Mouse (Mus musculus) T-helper 17 cell (primary cell): ENCODE data around the gene Nfic.

Experiments
- in situ Hi-C, 2 experiments: fragments of 300-600 bp; cut with MboI, MseI; formaldehyde crosslinking; loops; 1 replicate in 1 of 2; 2 replicates in 1 of 2; pipeline ENCODE4 v1.15.1; 2025; ENCODE audit warnings: high pct_unique_total_duplicates in 2 of 2

The Nfic gene

DNA sequence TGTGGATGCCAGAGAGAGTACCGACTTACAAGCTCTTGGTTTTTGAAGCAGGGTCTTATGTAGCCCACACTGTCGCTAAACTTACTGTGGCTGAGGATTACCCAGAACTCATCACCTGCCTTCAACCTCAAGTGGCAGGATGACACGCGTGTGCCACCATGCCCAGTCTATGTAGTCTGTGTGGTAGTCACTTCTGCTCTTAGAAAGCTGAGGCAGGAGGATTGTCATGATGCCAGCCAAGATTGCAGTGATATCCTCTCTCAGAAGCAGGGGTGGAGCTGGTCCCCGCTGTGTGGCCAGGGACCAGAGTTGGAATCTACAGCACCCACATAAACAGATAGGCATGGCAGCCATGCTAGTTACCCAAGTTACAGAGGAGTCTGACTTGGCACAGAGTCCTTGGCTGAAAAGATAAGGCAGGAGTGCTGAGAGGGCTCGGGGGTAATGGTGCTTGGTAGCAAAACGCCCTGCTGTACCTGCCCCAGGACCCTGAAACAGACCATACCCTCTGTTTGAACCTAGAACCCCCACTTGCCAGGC lies 30.1 kb upstream of the Nfic start:
- in situ Hi-C loops: loop anchor here in 1 of 2 experiments (10.0 kb wide), 1 partner anchor 49 kb away; no protein-coding TSS in a partner anchor

DNA sequence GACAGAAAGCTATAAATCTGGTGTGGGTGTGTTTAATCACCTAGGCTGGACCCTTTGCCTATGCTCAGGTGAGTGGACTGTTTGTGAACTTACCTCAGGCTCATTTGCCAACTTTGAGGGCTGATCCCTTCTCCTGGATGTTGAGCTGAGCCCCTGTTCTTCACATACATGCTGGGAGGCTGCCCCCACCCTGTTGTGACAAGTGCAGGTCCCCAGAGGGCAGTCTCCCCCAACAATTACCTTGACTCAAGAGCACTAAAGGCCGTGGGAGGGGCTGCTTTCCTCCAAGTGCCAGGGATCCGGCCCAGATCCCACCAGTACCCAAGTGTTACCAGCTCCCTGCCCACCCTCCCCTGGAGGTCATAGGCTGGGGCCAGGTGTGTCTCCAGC lies 29.6 kb upstream of the Nfic start:
- in situ Hi-C loops: loop anchor here in 1 of 2 experiments (10.0 kb wide), 1 partner anchor 50 kb away; no protein-coding TSS in a partner anchor

DNA sequence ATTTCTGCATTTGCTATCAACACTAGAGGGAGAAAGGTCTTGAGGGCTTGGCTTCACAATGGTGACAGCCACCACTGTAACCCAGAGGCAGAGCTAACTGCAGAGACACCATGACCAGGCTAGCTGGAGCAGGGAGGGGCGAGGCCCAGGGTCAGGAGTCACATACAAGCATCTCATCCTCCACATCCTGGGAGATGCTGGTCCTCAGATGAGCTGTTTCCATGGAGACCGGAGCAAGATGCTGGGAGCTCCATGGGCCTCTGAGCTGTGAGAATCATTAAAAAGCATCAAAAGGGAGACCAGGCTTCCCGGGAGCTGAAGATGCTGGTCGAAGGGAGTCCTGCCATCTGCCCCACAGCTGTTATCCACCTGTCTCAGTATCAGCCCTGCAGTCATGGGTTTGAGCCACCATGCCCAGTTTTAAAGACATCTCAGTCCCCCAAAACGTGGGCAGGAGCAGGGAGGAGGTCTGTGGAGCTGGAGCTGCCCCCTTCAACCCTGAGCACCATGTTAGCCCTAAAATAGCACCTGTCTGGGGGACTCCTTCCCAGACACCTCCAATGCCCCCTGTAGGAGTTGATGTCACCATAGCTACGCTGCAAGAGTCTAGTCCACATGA lies 29.1 kb upstream of the Nfic start:
- in situ Hi-C loops: loop anchor here in 1 of 2 experiments (10.0 kb wide), 1 partner anchor 50 kb away; no protein-coding TSS in a partner anchor

DNA sequence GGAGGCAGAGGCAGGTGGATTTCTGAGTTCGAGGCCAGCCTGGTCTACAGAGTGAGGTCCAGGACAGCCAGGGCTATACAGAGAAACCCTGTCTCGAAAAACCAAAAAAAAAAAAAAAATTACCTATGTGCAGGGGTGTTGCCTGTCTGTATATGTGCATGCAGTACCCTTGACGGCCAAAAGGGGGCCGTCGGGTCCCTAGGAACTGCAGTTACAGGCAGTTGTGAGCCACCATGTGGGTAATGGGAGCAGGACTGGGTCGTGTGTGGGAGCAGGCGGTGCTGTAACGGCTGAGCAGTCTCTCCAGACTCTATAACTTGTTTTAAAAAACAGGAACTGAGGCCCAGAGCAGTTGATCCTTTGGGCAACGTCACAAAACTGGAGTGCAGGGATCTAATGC lies 28.5 kb upstream of the Nfic start:
- in situ Hi-C loops: loop anchor here in 1 of 2 experiments (10.0 kb wide), 1 partner anchor 51 kb away; no protein-coding TSS in a partner anchor

DNA sequence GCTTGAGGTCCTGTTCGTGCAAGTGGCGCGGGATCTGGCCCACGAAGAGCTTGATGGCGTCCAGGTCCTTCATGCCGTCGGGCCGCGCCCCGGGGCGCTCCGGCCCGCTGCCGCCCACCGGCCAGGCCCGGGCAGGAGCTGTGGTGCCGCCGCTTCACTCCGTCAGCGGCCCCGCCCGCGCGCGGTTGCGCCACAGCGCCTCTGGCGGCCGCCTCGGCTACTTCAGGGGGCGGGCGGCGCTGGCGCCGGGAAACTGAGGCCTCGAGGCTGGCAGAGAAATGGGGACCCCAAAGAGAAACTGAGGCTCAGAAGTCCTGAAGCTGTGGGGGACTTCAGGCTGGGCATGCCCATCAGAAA lies 27.1 kb upstream of the Nfic start, which contains the start of gene Celf5:
TSS of gene Celf5 (minus strand) at position 177 of the 357 bp plus-strand sequence.
- in situ Hi-C loops: loop anchor here in 1 of 2 experiments (10.0 kb wide), 1 partner anchor 52 kb away; no protein-coding TSS in a partner anchor

DNA sequence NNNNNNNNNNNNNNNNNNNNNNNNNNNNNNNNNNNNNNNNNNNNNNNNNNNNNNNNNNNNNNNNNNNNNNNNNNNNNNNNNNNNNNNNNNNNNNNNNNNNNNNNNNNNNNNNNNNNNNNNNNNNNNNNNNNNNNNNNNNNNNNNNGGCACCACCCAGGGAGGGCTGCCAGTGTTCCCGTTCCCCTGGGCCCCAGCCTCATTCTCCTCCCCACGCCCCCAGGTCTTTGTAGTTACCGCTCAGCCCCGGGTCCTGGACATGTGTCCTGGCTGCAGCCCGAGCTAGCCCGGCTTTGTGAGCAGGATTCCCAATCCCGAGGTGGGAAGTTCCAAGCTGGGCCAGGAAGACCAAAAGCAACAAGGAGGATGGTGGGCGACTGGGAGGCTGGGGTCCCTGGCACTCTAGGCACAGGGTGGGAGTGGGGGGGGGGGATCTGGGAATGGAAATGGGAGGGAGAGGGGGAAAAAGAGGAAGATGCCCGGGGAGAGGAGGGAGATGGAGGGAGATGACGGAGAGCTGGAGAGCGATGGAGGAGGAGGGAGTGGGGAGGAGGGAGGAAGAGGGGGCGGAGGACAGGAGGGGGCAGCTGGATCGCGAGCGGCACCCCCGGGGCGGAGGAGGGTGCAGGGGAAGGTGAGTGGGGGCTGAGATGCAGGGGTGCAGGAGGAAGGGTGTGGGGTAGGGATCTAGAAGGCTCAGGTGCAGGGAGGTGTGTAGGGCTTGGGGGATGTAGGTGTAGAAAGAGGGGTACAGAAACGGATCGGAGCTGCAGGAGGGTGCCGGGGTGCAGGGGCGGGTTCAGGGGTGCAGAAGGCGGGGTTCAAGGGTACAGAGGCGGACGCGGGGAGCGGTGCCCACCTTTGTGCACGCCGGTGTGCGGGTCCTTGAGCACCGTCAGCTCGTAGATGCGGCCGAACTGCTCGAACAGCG lies 26.4 kb upstream of the Nfic start:
- in situ Hi-C loops: loop anchor here in 1 of 2 experiments (10.0 kb wide), 1 partner anchor 53 kb away; no protein-coding TSS in a partner anchor

DNA sequence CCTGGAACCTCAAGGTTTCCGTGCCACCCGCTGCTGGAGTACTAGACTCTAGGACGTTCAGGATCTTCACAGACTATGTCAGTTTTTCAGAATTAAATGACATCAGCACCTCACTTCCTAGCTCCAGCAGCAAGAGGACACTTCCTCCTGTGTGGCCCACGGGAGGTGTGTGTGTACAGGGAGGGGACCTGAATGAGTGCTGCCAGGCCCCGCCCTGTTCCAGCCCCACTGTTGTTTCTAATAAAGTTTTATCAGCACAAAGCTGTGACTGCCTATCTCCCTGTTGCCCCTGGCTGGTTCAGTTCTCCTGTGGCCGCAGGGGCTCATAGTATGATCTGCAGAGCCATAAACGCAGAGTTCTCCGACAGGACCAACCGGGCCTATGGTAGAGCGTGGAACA lies 19.0 kb upstream of the Nfic start:
- in situ Hi-C loops: no loop called here

DNA sequence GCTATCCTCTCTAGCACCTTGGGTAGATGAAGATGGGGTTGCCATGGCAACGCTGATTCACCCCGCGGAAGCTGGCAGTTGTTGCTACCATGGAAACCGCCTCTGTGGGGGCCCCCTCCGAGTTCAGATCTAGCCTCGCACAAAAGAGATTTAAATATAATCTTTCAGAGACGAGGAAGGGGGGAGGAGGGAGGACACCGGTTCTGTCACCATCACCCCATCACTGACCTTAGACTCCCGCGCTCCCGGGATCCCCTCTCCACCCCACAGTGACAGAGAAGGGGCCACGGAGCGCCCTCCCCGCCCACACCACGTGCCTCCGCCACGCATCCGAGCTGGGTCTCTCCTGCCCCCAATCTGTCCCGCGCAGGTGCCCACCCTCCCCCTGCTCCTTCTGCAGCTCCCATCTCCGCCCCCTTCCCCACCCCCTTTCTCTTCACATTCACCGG lies 17.6 kb upstream of the Nfic start:
- in situ Hi-C loops: no loop called here

DNA sequence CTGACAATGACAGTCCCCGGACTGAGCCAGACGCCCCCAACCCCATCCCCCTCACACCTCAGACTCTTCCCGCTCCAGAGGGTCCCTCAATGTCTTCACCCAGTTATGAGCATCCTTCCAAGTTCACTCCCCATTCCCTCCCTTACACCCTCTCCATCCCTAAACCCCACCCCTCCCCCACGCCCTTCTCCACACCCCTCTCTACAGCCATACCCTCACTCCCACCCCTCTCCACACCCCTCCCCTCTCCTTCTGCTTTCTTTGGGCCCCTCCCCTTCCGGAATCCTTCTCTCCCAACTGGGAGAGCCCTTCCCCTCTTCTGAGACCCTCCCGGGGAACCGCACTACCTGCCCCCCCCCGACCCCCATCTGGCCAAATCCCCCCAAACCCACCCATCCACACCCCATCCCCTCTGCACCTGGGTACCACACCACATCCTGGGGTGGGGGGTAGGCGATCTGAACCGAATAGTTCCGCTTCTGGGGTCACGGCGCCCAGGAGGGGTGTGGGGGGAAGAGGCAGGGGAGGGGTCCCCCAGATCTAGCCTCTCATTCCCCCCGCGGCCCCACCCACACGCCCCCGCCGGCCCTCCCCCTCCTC lies 17.1 kb upstream of the Nfic start:
- in situ Hi-C loops: no loop called here

DNA sequence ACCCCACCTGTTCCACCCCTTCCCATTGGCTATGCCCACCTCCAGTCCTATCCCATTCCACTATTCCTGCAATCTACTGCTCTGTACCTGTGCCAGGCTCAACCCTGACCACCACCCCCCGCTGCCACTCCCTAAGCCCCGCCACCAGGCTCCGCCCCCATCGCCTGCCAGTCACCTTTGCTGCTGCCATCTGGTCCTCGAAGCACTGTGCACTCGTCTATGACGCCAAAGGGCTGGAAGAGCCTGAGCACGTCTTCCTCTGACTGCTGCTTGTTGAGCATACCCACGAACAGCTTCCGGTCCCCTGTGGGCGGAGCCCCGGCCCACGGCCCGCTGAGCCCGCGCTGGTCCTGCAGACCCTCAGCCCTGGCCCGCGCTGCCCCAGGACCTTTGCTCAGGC lies 15.0 kb upstream of the Nfic start:
- in situ Hi-C loops: no loop called here

DNA sequence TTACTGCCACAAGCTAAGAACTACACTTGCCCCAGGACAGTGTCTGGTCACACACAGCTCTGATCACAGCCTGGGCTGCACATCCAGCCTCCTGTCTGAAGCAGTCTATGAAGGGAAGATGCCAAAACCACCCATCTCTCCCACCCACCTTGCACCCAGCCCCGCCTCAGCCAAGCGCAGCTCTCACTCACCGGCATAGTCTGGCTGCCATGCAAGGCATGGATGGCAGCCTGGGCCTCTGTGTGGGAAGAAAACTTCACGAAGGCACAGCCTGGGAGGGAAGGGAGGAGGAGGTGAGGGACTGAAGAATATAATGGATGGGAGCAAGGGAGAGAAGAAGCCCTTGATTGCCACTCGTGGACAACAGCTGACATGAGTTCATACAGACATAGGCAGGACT lies 13.8 kb upstream of the Nfic start:
- in situ Hi-C loops: no loop called here

DNA sequence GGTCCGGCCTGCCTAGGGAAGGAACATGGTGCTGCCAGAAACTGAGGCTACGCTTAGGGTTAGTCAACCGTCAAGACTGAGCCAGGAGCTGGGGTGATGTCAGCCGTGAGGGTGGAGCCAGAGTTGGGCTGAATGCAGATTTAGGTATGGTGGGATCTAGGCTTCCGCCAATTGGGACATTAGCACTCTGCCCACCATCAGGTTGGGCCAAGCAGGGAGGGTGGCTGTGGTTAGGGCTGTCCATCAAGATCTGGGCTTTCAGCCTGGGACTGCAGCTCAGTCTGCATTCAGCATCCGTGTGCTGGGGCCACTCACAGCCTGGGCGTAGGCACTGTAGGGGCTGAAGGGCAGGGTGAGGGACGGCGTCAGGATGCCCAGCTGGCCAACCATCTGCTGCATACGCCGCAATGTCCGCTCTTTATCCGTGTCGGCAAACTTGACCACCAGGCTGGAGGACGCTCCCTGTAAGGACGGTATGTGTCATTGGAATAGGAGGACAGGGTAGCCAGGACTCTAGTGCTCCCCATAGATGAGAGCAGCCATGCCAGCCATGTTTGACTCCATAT lies 12.3 kb upstream of the Nfic start:
- in situ Hi-C loops: no loop called here

DNA sequence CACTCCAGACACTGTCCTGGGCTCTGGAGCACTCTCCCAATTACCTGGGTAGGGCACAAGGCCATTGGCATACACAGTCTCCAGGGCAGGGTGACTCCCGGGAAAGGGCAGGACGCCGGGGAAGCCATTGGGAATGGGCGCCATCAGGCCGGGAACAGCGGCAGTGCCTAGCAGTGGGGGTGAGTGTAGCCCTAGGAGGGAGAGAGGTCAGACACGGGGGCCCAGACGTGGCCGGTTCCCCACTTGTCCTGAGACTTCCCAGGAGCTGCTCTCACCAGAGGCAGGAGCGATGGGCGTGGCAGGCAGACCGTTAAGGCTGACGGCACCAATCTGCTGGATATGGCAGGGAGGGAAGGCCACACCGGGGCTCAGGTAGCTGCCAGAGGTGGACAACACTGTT lies 11.4 kb upstream of the Nfic start:
- in situ Hi-C loops: no loop called here

DNA sequence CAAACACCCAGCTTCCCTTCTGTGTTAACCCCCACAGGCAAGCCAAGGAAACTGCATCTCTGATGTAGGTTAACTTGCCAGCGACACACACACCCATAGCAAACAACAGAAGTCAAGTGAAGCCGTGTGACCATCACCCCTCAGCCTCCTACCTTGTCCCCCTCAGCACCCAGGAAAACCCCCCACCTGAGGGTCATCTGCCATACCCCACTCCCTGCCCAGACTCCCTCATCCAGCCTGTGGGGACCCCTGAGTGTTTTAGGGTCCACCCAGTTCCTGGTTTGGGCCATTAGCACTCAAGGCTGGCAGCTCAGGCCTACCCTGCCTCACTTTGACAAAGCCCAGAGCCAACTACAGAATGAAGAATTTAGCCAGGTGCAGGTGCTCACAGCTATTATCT lies 10.6 kb upstream of the Nfic start:
- in situ Hi-C loops: no loop called here

DNA sequence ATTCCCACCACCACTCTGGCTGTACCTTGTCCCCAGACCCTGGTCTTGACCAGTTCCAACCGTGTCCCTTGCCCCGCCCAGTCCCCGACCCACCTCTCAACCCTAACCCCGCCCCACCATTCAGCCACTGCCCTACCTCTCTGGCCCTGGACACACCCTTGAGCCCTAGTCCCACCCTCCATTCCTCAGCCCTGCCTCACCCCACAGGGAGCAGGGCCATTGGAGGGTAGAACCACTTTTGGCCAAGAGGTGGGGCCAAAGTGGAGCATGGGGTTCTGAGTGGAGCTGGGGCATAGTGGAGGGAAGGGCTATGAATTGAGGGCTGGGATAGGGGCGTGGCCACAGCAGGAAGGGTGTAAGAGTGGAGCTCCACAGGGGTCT lies 9.8 kb upstream of the Nfic start:
- in situ Hi-C loops: no loop called here

DNA sequence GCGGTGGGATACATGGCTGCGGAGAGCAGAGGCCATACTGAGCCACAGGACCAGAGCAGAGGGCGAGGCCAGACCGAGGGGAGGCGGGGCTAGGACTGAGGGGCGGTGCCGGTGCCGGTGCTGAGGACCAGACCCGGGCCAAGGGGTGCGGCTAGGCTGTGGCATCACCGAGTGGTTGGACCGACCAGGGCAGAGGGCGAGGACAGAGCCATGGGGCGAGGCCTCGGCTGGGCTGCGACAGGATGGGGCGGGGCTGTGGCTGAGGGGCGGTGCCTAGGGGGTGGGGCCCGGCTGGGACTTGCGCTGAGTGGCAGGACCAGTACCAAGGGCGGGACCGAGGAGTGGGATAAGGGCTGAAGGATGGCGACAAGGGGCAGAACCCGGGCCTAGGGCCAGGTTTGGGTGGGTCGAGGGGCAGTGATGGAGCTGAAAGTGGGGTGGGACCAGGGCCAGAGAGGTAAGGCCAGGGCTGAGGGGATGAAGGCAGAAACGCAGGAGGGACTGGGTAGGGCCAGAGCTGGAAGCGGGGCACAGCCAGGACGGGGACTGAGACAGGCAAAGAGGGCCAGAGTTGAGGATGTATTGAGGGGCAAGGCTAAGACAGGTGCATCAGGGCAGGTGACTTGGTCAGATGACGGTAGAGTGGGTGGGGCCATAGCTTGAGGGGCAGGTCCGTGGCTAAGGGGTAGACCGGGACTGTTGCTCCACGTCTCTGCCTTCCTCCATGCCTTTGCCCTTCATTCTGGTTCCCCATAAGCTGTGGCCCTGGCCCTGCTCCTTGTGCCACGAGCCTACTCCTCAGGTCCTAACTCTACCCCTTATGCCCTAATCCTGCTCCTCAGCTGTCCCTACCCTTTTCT lies 9.2 kb upstream of the Nfic start:
- in situ Hi-C loops: no loop called here

DNA sequence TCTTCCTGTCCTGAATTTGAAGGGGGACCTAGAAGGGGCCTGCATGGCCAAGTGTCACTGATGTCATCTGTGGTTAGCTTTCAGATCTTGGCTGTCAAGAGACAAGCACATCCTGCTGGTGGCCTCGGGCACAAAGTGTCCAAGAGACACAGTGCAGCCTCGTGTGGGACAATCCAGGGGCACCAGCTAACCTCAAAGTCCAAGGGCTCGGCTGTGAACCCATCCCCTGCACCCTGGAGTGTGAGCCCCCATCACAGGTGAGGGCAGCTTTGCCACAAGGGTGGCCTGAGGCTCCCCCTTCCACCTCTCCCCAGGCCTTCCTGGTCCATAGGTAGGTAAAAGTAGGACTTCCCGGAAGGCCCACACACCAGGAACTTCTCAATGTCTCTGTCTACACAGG lies 8.1 kb upstream of the Nfic start:
- in situ Hi-C loops: no loop called here

DNA sequence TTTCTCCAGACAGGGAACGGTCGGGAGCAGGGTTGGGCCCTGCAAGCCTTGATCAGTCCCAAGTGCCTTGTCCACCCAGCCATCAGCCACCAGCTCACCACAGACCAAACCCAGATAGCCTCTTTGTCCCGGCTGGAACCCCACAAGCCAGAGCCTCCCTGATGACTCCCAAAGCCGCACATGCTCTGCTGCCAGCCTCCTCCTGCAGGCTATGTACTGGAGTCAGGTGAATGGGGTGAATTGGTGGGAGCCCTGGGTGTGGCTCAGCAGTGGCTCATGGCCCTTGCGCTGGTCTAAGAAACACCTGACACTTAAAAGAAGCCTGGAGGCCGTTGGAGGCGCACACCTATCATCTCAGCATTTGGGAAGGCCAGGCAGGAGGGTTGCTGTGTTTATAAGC lies 7.5 kb upstream of the Nfic start:
- in situ Hi-C loops: no loop called here

DNA sequence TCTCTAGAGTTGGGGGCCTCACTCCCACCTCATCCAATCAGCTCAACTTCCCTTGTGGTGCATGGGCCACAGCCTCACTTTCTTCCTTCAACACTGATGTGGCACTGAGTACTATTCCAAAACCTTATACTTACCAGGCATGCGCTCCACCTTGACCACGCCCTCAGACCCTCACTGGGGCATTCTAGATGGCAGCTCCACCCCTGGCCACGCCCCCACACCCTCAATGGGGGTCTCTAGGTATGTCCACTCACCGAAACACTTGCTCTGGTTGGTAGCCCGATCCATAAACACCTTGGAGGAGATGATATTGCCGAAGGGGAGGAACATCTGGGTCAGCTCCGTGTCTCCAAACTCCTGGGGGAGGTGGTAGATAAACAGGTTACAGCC lies 7.0 kb upstream of the Nfic start:
- in situ Hi-C loops: no loop called here

DNA sequence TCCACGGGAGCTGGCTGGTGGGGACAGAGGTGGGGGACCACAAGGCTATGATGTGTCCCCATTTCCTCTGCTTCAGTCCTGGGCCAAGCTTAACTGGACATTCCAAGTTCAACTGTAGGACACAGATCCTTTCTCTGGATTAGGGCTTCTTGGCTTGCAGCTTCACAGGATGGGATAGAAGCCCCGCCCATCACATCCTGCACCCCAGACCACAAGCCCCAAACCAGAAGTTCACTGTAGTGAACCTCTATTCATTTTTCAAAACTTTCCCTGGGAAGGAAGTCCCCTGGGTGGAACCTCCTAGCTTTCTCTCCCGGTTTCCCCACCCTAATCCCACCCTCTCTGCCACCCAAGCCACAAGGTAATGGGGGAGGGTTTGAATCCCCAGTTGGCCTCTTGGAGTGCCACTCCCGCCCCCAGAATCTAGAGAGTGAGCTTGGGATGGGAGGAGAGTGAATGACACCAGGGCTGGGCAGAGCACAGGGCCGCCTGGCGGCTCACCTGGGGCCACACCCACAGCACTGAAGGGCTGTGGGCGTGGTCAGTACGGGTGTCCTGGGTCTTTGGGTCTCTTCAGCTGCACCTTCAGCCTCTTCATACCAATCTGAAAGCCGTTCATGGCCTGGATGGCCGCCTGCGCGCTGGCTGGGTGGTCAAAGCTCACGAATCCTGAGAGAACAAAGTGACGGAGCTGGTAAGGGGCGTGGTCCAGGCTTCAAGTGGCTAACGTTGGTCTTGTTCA lies 6.4 kb upstream of the Nfic start:
- in situ Hi-C loops: no loop called here
